Mouse (Mus musculus) frontal cortex, adult 2 months (tissue): ENCODE measurements around the gene Lsamp. TPM values are rescaled to one million over a fixed set of nuclear protein-coding genes. Genes with fewer than 3 reads are reported as not detected.

Experiments used
- DNase-seq, 2 experiments: peaks; one replicate each; pipeline ENCODE4 v3.0.0; 2022; ENCODE audit warnings: low spot score in 1 of 2; ENCODE audit errors: extremely low spot score in 1 of 2
- polyA plus RNA-seq: library from polyadenylated mRNA; depleted of rRNA; stranded (reverse); fragments of >200 nt; gene quantifications from 2 replicates; pipeline ENCODE4 v1.2.3, GENCODE M21; 2012

Lsamp gene
- polyA plus RNA-seq, 1 experiment: 96.8 TPM

DNA sequence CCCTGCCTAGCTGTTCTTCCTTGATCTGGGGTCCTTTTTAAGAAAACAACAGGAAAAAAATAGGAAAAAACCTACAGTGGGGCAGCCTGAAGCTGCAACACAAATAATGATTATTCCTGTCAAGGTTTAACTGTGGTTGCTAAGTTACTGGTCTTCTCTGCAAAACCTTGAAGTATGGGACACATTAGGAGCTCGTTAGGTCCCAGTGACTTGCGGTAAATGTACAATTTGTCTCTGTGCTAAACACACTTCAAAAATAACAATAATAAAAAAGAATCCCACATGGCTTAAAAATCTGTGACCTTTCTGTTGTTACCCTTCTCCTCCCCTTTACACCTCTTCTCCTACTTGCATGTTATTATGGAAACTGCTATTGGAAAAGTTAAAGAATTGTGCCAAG is 1140.2 kb downstream of the Lsamp start:
- no peak for DNase-seq

- DNase-seq: peak; percentile 8 to 46
These were observed 1140.9 kb downstream of the Lsamp start for GRCm38 (mm10) chr16:41125051-41125450.

GRCm38 (mm10) chr16:41131053-41131452 is 1146.9 kb downstream of the Lsamp start:
- DNase-seq: peak; percentile 14 to 71

DNA sequence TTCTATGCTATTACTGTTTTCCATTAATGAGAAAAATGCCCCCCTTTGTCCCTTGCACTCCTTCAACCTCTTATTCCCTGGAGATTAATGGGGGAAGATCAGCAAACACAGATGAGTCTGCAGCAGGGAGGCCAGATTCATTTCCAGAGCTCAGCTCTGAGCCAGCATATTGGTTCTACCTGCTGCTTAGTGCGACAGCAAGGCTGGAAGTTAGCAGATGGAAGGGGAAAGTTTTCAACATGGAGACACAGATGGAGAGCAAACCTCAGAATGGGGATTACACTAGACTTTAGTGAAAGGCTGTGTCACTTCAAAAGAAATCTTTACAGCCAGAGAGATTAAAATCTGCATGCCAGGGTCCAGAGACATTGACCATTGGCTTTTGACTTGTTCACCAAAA is 1188.7 kb downstream of the Lsamp start:
- DNase-seq: peak in 1 of 2 experiments; percentile 15

- DNase-seq: peak in 1 of 2 experiments; percentile 20
These were observed 1195.4 kb downstream of the Lsamp start for GRCm38 (mm10) chr16:41179557-41179956.

GRCm38 (mm10) chr16:41180867-41181266 is 1196.7 kb downstream of the Lsamp start:
- DNase-seq: no peak

DNA sequence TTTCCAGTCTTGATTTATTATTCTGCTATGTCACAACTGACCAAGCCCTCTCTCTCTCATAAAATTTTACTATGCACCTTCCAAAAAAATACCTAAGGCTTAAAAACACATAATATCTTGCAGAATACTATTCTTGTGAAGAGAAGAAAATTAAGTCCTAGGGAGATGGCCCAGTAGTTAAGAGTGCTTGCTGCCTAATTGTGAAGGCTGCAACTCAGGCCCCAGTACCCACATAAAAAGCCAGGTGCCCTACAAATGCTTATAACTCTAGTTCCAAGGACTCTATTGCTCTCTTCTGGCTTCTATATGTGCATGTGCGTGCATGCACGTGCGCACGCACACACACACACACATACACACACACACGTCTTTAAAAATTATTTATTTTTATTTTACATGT is 1225.9 kb downstream of the Lsamp start:
- DNase-seq: no peak

- no peak for DNase-seq
These were observed 1251.7 kb downstream of the Lsamp start for GRCm38 (mm10) chr16:41235829-41236228.

- DNase-seq: no peak
These were observed 1258.7 kb downstream of the Lsamp start for GRCm38 (mm10) chr16:41242841-41243240.

DNA sequence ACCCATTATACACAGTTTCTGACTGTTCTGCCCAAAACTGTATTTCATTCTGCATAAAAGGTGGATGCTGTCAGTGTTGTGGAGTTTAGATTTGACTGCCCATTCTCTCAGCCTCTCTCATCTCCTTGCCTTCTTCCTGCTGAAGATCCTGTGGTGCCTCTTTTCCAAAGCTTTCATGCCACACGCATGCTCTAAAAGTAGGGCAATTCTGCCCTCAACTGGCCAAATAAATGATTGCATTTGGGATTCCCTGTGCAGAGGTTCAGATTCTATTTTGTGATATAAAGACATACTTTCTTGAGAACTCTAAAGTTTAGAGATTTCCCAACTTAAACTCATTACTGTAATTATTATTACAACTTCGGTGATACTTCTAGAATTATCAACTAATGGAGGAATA is 1260.5 kb downstream of the Lsamp start:
- peak; percentile 45 to 92 for DNase-seq

GRCm38 (mm10) chr16:41258145-41259035 is 1274.2 kb downstream of the Lsamp start:
- peak; percentile 47 to 95 for DNase-seq

DNA sequence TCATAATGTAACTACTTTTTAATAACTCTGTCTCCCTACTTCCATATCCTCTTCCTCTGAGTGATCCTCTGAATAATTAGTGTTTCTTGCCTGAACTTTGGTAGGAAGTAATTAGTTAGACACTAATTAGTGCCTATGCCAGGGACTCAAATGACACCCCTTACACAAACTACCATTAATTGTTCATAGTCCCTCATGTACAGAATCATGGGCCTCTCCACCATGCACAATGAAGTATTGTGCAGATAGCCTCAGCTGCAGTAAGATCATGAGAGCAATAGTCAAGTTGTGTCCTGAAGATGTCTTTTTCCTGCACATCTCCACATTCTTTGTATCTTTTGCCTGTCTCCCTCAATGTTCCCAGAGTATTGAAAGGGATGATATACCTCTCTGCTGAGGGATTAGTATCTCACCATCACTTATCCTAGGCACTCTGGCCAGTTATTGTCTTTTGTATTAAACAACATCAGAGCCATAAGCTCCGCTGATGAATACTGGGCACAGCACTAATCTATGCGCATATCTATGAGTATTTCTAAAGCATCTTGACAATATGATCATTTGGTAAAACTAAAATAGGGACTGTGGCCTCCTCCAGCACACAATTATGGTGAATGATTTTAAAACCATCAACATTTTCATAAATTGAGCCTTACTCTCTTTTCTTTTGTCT is 1292.0 kb downstream of the Lsamp start:
- peak in 1 of 2 experiments; percentile 6 for DNase-seq

DNA sequence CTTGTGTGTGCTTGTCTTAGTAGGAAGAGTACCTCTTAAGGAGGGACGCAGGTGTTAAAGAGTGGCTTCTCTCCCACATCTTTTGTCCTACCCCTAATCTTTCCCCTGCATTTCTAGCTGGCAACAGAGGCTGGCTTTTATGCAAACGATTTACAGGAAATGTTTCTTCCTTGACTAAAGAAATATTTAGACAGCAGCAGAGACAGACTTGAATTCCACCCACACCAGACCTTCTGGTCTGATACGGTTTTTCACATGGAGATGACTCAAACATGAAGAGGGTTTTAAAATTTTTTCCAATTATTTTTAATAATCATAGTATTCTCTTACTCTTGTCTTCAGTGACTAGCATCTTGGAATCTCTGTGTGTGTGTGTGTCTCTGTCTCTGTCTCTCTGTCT is 1333.8 kb downstream of the Lsamp start:
- DNase-seq: peak in 1 of 2 experiments; percentile 23

DNA sequence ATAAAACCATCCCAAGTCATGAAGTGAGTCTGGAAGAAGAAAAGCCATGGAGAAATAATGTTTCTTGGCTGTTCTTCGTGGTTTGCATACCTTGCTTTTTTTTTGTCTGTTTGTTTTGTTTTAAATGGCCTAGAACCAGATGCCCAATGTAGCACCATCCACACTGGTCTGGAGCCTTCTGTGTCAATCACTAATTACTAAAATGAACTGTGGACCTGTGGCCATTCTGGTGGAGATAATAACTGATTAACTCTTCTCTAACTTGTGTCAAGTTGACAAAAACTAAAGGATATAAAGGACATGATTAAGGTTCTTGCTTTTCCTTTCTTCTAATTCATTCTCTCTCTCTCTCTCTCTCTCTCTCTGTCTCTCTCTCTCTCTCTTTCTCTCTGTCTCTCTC is 1359.3 kb downstream of the Lsamp start:
- DNase-seq: no peak

GRCm38 (mm10) chr16:41365138-41365537 is 1381.0 kb downstream of the Lsamp start:
- no peak for DNase-seq

GRCm38 (mm10) chr16:41383702-41384101 is 1399.5 kb downstream of the Lsamp start:
- no peak for DNase-seq

- DNase-seq: no peak
These were observed 1400.1 kb downstream of the Lsamp start for GRCm38 (mm10) chr16:41384288-41384687.

DNA sequence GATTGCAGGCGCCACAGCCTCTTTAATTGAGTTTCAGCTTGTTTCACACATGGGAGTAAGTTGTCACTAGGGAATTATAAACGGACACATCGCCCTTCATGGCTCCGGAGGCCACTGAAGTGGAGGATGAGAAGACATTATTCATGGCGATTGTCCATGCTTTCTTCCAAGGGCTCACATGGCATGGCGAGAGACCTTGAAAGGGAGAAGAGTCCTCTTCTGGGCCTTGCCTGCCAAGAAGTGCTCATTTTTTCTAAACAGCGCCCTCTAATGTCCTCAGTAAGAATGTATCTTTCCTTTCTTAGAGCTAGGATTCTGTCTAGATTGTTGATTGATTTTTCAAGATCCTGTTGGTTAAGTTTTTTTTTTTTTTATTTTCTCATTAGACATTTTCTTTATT is 1424.7 kb downstream of the Lsamp start:
- DNase-seq: peak in 1 of 2 experiments; percentile 13

GRCm38 (mm10) chr16:41410671-41411070 is 1426.5 kb downstream of the Lsamp start:
- no peak for DNase-seq

- peak in 1 of 2 experiments; percentile 48 for DNase-seq
These were observed 1433.2 kb downstream of the Lsamp start for GRCm38 (mm10) chr16:41417363-41417762.

GRCm38 (mm10) chr16:41467391-41467790 is 1483.2 kb downstream of the Lsamp start:
- DNase-seq: no peak

DNA sequence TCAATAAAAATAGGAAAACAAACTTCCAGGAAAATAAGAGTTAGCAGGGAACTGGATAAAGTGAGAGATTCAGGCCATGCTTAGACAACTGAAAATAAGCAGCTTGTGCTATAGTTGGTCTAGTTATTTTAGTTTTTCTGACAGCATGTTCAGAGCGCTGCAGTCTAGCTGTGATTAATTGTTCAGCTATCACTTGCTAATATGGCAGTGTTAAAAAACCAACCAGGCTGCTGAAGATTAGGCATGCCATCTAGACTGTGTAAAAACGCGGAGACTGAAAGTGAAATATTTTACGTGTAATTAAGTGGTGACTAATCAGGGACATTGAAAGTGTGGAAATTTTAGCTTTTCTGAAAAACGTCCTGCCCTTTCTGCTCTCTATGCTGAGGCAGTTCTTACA is 1494.5 kb downstream of the Lsamp start:
- DNase-seq: peak in 1 of 2 experiments; percentile 9
